Mouse (Mus musculus) heart, adult 2 months (tissue): Measurements from ENCODE around the gene Iscu.

ENCODE experiments used
- CTCF ChIP-seq: fragments of 200-600 bp; IDR thresholded peaks from 2 replicates; pipeline ENCODE4 v1.8.1; 2022; ENCODE audit warnings: antibody characterized with exemption, mild to moderate bottlenecking, moderate library complexity
- POLR2A ChIP-seq: fragments of 200-500 bp; IDR thresholded peaks from 2 replicates; pipeline ENCODE4 v1.6.1; 2011; ENCODE audit warnings: mild to moderate bottlenecking, low read depth, low read length, control low read depth; ENCODE audit not compliant: insufficient read depth

DNA sequence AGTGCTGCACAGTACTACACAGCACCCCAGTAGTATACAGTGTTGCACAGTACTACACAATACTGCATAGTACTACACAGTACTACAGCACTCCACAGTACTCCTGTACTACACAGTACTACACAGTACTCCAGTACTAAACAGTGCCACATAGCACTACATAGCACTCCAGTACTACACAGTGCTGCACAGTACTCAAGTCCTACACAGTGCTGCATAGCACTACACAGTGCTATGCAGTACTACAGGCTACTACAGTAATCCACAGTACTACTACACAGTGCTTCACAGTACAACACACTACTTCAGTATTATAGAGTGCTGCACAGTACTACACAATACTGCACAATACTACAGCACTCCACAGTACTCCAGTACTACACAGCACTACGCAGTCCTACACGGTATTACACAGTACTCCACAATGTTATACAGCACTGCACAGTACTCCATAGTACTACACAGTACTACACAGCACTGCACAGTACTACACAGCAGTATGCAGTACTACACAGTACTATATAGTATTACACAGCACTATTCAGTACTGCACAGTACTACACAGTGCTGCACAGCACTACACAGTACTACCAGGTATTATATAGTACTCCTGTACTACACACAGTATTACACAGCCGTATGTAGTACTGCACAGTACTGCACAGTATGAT is 7.7 kb downstream of the Iscu start:
- no peak for TF ChIP-seq CTCF
- no peak for TF ChIP-seq POLR2A
